Mouse (Mus musculus) granulocyte monocyte progenitor cell, adult 5-6 weeks (primary cell): ENCODE measurements at regions not wholly inside any gene's neighbourhood (a gene's known extent, or its start where the extent isn't known, plus 50 kb on each side); places are given as distances from the start of the nearest gene placed in this dataset.

Source experiments
- ATAC-seq: replicated peaks from 2 replicates; pipeline ENCODE4 v1.8.0; 2016; ENCODE audit warnings: mild to moderate bottlenecking, moderate TSS enrichment, inconsistent platforms; ENCODE audit not compliant: poor library complexity, severe bottlenecking

DNA sequence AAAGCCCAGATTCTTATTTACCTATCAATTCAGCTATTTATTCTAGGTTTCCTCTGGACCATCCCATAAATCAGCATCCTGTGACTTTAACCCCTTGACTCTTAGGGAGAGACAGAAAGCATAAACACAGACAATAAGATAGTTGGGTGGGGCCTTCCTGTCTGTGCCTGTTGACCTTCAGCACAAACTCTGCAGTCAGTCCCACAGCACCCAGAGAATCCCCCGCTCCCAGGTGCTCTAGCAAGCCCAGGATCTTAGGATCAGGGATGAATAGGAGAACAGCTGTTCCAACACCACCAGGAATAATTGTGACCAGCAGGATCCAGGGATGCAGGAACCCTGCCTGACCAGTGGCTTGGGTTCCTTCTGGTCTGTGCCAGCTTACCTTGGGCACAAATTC is 107.8 kb downstream of the Basp1 start:
- no peak for ATAC-seq

DNA sequence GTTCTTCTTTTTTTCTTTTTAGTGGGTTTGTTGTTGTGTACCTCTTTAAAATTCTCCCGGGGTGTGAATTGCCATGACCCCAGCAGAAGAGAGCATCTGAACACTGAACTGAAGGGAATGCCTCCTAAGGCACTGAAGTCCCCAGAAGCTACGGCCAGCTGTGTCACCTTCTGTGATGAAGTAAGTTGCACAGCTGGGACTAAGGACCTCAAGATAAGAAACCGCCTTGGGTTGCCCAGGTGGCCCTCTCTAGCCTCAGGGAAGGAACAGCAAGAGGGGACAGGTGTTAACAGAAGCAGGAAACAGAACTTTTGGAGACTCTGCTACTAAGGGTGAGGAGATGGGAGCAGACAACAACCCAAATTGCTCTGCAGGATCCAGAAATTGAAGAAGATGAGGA is 110.2 kb downstream of the Basp1 start:
- ATAC-seq: peak; percentile 23; the same call in 1 of the 2 replicates

DNA sequence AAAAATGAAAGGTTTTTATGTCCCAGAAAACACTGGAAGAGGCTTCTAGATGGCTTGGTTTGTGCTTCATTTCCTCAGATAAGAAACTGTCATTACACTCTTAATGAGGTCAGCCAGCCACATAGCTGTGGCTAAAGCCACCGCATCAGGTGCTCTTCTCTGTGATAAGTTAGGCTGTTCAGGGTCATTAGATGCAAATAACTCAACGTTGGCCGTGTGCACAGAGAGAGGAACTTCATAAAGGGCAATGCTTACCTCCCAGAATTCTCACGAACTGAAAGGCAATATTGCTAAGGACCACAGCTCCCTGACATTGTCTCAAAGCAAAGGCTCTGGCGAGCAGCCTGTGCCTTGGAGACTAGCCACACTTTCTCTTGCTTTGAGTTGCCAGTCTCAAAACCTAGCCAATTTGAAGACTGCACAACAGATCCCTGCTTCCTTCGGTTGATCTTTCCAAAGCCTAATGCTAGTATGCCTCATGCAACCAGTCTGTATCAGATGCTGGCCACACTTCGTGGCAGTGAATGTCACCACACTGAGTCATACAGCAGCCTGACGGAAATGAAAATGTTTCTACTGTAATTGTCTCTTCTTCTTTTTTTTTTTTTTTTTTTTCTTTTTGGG is 110.8 kb downstream of the Basp1 start:
- peak; percentile 84 for ATAC-seq

DNA sequence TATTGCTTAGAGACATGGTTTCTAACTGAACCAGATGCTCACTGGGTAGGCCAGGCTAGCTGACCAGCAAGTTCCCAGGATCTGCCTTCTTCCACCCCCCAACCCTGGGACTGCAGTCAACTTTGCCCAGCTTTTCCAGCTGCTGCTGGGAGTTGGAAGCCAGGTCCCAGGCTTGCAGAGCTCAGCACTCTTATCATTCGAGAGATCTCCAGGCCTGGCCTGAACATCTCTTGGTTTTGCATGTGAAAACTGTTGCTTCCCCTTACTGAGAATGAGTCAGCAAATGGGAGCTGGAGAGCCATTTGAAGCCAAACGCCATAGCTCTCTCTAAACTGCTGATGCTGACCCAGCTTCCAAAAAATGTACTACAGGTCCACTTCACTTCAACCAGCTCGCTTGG is 111.8 kb downstream of the Basp1 start:
- peak; percentile 70 for ATAC-seq

DNA sequence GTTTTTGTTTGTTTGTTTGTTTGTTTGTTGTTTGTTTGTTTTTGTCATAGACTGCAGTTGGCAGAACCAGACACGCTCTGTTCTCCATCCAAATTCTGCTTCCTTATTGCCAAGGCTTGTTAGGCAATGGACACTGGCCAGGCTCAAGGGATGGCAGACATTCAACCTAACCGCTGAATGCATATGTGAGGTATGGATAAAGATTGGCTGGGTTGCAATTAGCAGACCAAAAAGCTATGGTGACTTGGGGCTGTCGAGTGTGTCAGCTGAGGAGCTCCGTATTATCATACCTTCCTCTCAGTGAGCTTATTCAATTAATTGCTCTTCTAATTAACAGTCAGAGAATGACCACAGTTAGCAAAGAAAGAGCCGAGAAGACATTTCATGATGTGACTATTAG is 116.3 kb downstream of the Basp1 start:
- ATAC-seq: no peak

DNA sequence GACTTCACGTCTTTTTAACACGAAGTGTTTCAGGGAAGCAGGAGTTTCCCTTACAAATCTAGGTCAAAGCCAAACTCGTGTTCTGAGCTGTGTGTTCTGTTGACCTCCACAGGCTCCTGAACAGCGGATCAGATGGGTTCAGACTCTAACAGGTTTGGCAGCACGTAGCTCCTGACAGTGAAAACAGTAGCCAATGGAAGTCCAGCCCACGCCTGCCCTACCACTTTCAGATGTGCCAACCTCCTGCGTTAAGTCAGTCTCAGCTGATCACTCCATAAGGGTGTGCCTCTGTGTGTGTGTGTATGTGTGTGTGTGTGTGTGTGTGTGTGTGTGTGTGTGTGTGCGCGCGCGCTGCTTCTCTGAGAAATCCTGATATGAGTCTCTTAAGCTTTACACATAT is 116.8 kb downstream of the Basp1 start:
- ATAC-seq: no peak

DNA sequence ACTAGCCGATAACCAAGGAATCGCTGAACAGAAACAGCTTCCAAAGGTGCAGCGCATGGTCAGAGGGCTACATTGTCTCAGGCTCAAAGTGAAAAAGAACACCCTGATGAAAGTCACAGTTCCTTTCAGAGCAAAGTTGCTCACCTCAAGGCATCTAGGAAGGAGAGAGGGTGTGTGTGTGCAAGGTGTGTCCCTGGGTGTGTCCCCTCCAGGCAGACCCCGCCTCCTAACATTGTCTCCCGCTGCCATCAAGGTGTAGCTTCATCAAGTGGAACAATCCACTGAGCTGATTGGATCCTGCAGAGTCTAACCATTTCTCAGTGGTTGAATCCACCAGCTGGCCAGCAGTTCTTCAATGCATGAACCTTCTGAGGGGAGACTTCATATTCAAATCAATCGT is 117.8 kb downstream of the Basp1 start:
- no peak for ATAC-seq

DNA sequence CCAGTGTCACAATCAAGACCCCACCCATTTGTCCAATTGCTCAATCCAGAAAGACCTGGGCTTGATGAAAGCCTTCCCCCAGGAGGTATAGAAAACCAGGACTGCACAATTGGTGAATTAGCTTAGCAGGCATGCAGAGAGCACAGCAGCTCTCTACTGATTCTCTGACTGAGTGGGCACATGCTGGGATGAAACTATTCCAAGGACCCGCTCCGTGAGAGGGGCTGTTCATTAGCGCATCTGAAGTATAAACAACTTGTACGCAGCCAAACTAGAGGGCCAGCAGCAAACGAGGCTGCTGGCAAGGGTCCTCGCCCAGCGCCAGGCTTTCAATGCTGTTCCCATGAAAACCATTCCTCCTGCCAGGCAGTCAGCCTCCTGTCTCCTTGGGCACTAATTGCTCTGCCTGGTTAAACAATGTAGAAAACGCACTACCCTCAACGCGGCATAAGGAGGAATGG is 122.3 kb downstream of the Basp1 start:
- ATAC-seq: no peak

DNA sequence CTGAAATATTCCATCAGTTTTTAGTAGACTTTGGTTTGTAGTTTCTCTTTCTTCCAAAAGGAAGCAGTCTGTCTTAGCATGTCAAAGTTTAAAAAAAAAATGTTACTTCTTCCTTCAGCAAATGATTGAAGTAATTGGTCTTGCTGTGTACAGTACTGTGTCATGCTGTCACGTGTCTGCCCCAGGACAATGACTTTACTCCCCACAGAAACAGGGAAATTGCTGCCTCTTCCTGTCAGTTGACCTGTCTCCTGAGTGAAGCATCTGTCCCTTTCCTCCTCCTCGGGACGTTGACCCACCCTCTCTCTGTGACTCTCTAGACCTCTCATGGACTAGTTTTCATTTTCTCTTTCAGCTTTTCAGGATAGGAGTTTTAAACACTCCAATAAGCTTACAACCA is 125.7 kb downstream of the Basp1 start:
- peak; percentile 96 for ATAC-seq

DNA sequence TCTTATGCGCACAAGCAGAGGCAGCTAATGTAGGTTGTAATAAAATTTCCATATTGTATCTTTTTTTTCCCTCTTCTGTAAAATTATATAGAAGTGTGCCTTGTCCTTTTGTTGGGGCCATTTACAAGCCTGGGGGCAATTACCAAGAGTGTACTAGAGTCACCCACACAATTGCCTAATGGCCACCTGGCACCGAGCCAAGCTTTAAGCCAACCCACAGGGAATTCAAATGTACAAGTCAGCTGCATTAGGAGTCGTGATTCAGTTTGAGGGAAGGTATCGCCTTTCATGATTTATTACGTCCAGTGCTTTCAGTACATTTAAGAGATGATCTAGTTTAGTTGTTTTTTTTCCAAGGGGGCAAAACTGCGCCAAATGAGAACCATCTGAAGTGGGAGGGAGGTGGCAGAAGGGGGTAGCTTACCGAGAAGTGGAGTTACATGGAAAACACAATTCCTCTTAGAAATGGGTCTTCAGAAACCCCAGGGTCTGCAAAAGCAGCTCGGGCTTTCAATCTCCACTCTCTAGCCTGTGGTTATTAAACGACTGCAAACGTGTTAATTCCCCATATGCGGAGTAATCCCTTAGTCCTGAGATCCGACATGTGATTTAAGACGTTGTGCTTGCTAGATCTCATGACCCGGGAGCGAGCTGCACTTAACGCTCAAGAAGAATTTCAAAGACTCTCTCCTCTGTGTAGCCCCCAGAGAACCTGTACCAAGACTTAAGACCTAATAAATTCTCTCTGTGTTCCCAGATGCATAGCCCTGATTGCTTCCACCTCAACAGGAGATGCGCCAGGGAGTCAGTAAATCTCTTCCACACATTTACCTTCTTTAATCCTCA is 129.0 kb downstream of the Basp1 start:
- no peak for ATAC-seq

DNA sequence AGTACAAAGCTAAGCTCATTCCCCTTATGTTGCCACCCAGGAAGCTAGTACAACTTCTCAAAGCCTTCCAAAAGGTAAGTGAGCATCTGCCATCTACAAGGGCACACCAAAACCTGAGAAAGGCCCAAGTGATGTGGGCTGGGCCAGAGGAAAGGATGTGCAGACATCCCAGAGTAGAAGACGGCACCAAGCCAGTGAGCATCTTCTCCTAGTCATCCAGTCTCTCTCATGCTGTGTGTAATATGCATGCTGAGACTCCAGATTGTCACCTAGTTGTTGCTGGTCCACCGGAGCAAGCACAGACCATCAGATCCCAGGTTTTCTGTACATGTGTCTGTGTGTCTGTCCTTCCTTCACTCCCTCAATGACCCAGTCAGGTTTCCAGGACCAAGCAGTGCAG is 129.9 kb downstream of the Basp1 start:
- ATAC-seq: no peak

DNA sequence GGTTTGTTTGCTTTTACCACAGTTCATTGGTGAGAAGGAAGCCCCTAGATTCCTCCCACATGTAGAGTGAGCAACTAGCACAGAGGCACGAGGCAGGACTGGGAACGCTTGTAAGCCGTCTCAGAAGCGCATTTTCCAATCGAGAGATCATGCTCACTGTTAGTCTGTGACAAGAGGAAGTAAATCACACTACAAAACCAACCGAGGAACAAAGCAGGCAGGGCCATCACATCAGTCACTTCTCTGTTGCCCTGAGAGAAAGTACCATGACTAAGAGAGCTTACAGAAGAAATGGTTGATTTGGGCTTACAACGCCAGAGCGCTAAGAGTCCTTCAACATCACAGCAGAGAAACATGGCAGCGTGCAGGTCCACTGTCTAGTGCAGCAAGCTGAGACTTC is 131.2 kb downstream of the Basp1 start:
- peak; percentile 82 for ATAC-seq

DNA sequence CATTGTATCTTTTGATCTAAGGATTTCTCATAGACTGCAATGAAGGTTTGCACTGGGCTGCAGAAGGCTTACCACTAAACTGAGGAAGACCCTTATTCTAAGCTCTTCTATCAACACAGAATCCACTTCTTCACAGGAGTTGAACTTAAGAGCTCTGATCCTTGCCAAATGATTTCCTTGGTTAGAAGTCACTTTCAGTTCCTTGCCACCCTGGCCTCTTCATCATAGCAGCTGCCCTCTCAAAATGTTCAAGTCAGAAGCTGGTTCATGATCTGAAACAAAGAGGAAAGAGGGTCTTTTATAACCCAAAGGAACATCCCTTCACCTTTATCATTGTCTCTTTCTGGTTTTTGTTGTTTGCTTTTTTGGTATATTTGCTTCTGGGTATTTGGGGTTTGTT is 131.6 kb downstream of the Basp1 start:
- peak; percentile 65 for ATAC-seq

DNA sequence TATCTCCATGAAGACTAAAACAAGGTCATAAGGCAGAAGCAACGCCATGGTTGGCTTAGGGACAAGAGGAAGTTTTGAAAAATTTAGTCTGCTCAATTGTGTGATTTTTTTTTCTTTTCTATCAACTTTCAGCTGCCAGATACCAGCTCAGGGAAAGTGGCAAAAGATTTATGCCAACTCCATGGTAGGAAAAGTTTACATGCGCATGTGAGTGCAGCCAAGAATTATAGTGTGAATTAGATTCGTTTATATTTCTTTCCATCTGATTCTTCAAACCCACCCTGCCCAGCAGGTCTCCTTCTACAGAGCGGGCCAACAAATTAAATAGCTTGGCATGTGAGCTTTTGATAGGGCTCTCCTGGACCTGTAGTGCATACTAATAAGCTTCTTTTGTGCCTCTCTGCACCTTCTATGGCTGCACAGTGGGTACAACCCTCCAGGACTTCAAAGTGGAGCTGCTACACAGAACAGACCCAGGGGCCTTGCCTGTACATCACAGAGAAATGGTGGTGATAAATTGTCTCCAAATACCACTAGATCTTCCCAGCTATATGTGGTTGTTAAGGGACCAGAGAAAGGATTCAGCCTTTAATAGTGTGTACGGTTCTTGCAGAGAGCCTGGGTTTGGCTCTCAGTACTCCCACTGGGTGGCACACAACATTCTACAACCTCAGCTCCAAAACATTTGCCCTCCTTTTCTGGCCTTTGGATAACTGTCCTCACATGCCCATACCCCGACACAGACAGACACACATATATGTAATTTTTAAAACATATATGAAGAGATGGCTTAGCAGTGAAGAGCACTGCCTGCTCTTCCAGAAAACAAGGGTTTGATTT is 135.0 kb downstream of the Basp1 start:
- no peak for ATAC-seq

DNA sequence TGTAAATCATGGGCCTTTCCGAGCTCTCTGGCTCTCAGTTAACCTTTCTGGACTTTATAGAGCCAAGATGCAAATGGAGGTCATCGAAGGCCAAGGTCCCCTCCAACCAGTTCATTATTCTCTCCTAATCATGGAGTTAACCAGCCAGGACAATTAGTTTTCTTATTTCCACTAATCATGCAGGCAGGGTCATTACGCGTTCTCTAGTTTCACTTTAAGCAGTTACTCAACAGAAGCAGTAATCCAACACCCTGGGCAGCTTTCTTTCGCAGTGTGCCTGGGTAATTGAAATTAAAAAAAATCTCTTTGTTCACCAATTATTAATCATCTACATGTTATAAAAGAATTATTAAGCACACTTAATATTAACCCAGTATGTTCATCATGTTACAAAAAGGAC is 137.3 kb downstream of the Basp1 start:
- no peak for ATAC-seq

DNA sequence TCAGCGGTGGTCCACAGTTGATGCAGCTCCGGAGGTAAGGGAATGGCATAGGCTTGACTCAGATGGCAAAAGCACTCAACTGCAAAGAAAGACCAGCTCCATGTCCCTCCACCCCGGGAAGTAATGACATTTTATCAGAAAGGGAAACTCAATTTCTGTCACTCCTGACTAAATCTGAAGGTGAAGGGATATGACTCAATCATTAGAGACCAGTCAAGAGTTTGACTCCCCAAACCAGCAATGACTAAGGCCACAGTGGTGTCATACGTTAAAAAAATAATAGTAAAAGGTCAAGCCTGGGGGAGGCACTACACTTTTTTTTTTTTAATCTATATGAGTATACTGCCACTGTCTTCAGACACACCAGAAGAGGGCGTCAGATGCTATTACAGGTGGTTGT is 141.7 kb downstream of the Basp1 start:
- no peak for ATAC-seq

DNA sequence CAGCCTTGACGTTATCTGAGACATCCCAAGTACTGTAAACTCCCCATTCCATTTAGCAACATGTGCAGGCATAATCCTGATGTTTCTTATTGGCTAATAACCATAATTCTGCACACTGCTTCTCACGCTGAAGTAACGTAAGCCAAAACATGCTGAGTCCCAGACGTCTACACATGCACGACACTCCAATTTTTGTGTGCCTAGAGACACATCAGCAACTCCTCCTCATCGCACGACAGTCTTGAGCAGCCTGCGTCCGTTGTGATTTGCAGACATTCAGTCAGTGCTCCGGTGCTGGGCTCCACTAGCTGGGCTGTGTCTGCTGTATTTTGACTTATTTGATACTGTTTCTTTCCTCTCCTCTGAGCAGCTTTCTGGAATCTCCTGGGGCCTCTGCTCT is 143.2 kb downstream of the Basp1 start:
- no peak for ATAC-seq

DNA sequence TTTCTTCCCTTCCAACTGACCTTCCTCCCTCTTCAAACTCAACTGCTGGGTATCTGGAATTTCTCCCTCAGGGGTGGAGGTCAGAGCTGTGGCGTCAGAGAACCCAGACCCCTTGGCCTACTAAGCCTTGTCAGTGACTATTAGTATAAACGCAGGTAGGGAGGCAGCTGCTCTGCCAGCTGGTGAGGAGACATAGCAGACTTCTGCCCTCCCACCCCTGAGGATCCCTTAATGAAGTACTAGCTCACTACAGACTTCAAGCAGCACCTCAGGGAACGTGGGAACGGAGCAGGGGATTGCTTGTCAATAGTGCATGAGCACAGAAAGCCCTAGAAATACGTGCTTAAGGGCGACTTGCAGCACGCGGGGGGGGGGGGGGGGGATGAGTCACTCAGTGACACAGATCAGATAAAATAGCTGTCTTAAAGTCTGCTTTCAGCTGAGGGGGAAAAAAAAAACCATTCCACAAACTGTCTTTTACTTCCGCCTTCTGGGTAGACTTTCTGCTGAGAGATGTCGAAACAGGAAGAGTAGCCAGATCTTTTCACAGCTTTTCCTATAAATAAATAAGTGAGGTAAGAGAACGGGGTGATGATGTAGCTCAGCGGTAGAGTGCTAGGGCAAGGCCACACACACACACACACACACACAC is 144.1 kb downstream of the Basp1 start:
- ATAC-seq: peak; percentile 95

DNA sequence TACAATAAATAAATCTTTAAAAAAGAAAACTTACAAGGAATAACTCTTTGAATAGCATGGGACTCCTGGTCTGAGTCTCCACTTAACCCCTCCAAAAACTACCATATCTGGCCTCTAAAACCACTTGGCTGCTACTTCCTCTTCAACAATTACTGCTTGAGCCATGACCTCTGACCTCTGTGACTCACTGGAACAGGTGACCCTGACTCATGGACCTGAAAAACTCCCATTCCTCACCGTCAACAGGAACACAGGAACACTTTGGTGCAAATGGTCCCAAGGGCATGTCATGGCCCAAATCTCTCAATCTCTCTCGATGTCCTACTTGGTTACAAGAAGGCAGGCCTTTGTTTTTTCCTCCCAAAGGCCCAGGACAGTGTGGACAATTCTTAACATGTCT is 145.1 kb downstream of the Basp1 start:
- ATAC-seq: peak; percentile 13; the same call in 1 of the 2 replicates

DNA sequence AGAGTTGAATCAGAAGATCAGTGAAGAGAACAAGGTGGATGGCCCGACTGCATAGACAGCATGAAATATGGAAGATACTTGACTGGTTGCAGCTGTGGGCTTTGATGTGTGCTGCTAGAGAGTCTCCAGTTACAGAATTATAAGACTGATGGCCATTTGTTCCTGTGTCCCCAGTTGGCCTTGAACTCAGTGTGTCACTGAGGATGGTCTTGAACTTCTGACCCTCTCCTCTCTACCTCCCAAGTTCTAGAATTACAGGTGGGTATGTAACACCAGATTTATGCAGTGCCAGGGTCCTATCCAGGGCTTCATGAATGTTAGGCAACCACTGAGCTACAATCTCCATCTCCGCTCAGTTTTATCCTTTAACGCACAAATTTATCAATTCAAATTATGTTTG is 146.1 kb downstream of the Basp1 start:
- ATAC-seq: no peak
